Mouse (Mus musculus) heart, embryonic 11.5 days (tissue): ENCODE measurements around the gene Il1rapl1. TPM values are rescaled to one million over a fixed set of nuclear protein-coding genes. Genes with fewer than 3 reads are reported as not detected.

Experiments used
- ATAC-seq: fragments of 200-750 bp; cut with Nextera tagmentation; replicated peaks from 2 replicates; pipeline ENCODE4 v1.8.0; 2017; ENCODE audit warnings: moderate library complexity; ENCODE audit not compliant: insufficient number of reproducible peaks, low FRiP score, low TSS enrichment
- H3K27ac ChIP-seq: fragments of 300-500 bp; sonication (generic); 2 replicates; pipeline ENCODE4 v1.5.1; 2014; ENCODE audit warnings: mild to moderate bottlenecking, low read depth, low read length
- H3K27me3 ChIP-seq: fragments of 300-500 bp; sonication (generic); 2 replicates; pipeline ENCODE4 v1.6.1; 2014; ENCODE audit warnings: mild to moderate bottlenecking, low read length, mixed read lengths; ENCODE audit not compliant: control insufficient read depth, insufficient read depth
- H3K36me3 ChIP-seq: fragments of 300-500 bp; sonication (generic); 2 replicates; pipeline ENCODE4 v1.6.1; 2014; ENCODE audit warnings: mild to moderate bottlenecking, low read length, moderate library complexity, mixed read lengths; ENCODE audit not compliant: control insufficient read depth, insufficient read depth
- H3K4me1 ChIP-seq: fragments of 300-500 bp; sonication (generic); 2 replicates; pipeline ENCODE4 v1.6.1; 2014; ENCODE audit warnings: low read length; ENCODE audit not compliant: control insufficient read depth, insufficient read depth
- H3K4me2 ChIP-seq: fragments of 300-500 bp; sonication (generic); 2 replicates; pipeline ENCODE4 v1.6.1; 2014; ENCODE audit warnings: mild to moderate bottlenecking, moderate library complexity
- H3K4me3 ChIP-seq: fragments of 300-500 bp; sonication (generic); 2 replicates; pipeline ENCODE4 v1.5.1; 2014; ENCODE audit warnings: low read depth, low read length
- H3K9ac ChIP-seq: fragments of 300-500 bp; sonication (generic); 2 replicates; pipeline ENCODE4 v1.6.1; 2014; ENCODE audit warnings: mild to moderate bottlenecking, low read depth, low read length, moderate library complexity
- H3K9me3 ChIP-seq: fragments of 300-500 bp; sonication (generic); replicated peaks from 2 replicates; pipeline ENCODE4 v1.6.1; 2016; ENCODE audit warnings: low read length; ENCODE audit not compliant: control insufficient read depth
- WGBS: fragments of 180-500 bp; shearing (Covaris S2); extraction: QIAGEN DNeasy Blood & Tissue Kit; methylation state at CpG from one replicate; pipeline ENCODE4 v1.1.7; 2014; ENCODE audit not compliant: insufficient replicate concordance; 5-methylcytosine and 5-hydroxymethylcytosine counted together
- polyA plus RNA-seq: library from polyadenylated mRNA; unstranded; fragments of >200 nt; fragmentation: Nextera tagmentation; extraction: Ambion mirVana; gene quantifications from 2 replicates; pipeline ENCODE4 v1.2.1, GENCODE M21; 2014

Il1rapl1 gene
- polyA plus RNA-seq, result 0.04 and 0.19 TPM in 2 replicates

GRCm38 (mm10) chrX:88115609-88116073, at the start of gene Il1rapl1:
Gene Il1rapl1 (minus strand): TSS chrX:88115645.
- Histone ChIP-seq H3K4me3 (peak within 1 kb of the TSS; percentile 39), H3K36me3 (no peaks in the 10 kb centered on the region), H3K4me2 (peak within 1 kb of the TSS; percentile 67), H3K27me3 (no peaks in the 10 kb centered on the region), H3K9ac (no peak within 1 kb of the TSS), H3K27ac (no peak within 1 kb of the TSS), H3K4me1 (no peaks in the 10 kb centered on the region), H3K9me3 (no peaks in the 10 kb centered on the region)
- WGBS, result 22% methylated on average over 12 of the region's 12 CpGs
- no peak for ATAC-seq

GRCm38 (mm10) chrX:88158037-88158436, 42.6 kb upstream of the Il1rapl1 start:
- no peak overlapping the region for H3K27ac ChIP-seq
- no peak for ATAC-seq
- H3K9ac ChIP-seq, result no peak overlapping the region
- H3K36me3 ChIP-seq, result no peaks in the 10 kb centered on the region
- no peaks in the 10 kb centered on the region for H3K4me1 ChIP-seq
- H3K4me2 ChIP-seq, result no peak overlapping the region
- 48% methylated on average over 2 of the region's 2 CpGs for WGBS
- no peaks in the 10 kb centered on the region for H3K9me3 ChIP-seq
- no peak overlapping the region for H3K4me3 ChIP-seq
- no peaks in the 10 kb centered on the region for H3K27me3 ChIP-seq

- H3K27me3 ChIP-seq, result no peaks in the 10 kb centered on the region
Observed at GRCm38 (mm10) chrX:88125612-88126011, 10.2 kb upstream of the Il1rapl1 start.

GRCm38 (mm10) chrX:88120070-88120469, 4.6 kb upstream of the Il1rapl1 start:
- WGBS, result 72% methylated on average over 3 of the region's 3 CpGs
- no peak overlapping the region for H3K4me3 ChIP-seq
- H3K9ac ChIP-seq, result no peak overlapping the region
- no peaks in the 10 kb centered on the region for H3K36me3 ChIP-seq
- H3K27ac ChIP-seq, result no peak overlapping the region
- H3K27me3 ChIP-seq, result no peaks in the 10 kb centered on the region
- H3K4me1 ChIP-seq, result no peaks in the 10 kb centered on the region
- ATAC-seq, result no peak
- H3K4me2 ChIP-seq, result no peak overlapping the region
- H3K9me3 ChIP-seq, result no peaks in the 10 kb centered on the region

More at GRCm38 (mm10) chrX:88125612-88126011, 10.2 kb upstream of the Il1rapl1 start:
- Histone ChIP-seq H3K27ac (no peak overlapping the region), H3K9ac (no peak overlapping the region), H3K4me2 (no peak overlapping the region), H3K4me1 (no peaks in the 10 kb centered on the region), H3K36me3 (no peaks in the 10 kb centered on the region), H3K9me3 (no peaks in the 10 kb centered on the region), H3K4me3 (no peak overlapping the region)
- ATAC-seq, result no peak
- 42% methylated on average over 3 of the region's 3 CpGs for WGBS

- Histone ChIP-seq H3K27me3 (no peaks in the 10 kb centered on the region), H3K27ac (no peak overlapping the region), H3K36me3 (no peaks in the 10 kb centered on the region), H3K4me1 (no peaks in the 10 kb centered on the region), H3K4me3 (no peak overlapping the region), H3K9ac (no peak overlapping the region), H3K9me3 (no peaks in the 10 kb centered on the region), H3K4me2 (no peak overlapping the region)
- 39% methylated on average over 3 of the region's 3 CpGs for WGBS
- ATAC-seq, result no peak
Observed at GRCm38 (mm10) chrX:88117858-88118257, 2.4 kb upstream of the Il1rapl1 start.

- Histone ChIP-seq H3K4me1 (no peaks in the 10 kb centered on the region), H3K9me3 (no peaks in the 10 kb centered on the region), H3K27me3 (no peaks in the 10 kb centered on the region), H3K36me3 (no peaks in the 10 kb centered on the region), H3K4me3 (peak overlapping the region; percentile 39), H3K4me2 (peak overlapping the region; percentile 67), H3K9ac (no peak overlapping the region), H3K27ac (no peak overlapping the region)
- no peak for ATAC-seq
- 6% methylated on average over 3 of the region's 3 CpGs for WGBS
Observed at GRCm38 (mm10) chrX:88116326-88116725, 881 bp upstream of the Il1rapl1 start.

GRCm38 (mm10) chrX:88113561-88113960, 1.9 kb downstream of the Il1rapl1 start:
- no peaks in the 10 kb centered on the region for H3K9me3 ChIP-seq
- H3K4me2 ChIP-seq, result no peak overlapping the region
- no peaks in the 10 kb centered on the region for H3K36me3 ChIP-seq
- H3K4me3 ChIP-seq, result no peak overlapping the region
- WGBS, result 48% methylated on average over 6 of the region's 6 CpGs
- no peaks in the 10 kb centered on the region for H3K27me3 ChIP-seq
- no peaks in the 10 kb centered on the region for H3K4me1 ChIP-seq
- H3K9ac ChIP-seq, result no peak overlapping the region
- ATAC-seq, result no peak
- H3K27ac ChIP-seq, result no peak overlapping the region

- Histone ChIP-seq H3K4me1 (no peaks in the 10 kb centered on the region), H3K9me3 (no peaks in the 10 kb centered on the region), H3K27me3 (no peaks in the 10 kb centered on the region), H3K36me3 (no peaks in the 10 kb centered on the region), H3K27ac (no peak overlapping the region), H3K4me2 (no peak overlapping the region), H3K9ac (no peak overlapping the region), H3K4me3 (no peak overlapping the region)
- WGBS, result 37% methylated on average over 2 of the region's 2 CpGs
- no peak for ATAC-seq
Observed at GRCm38 (mm10) chrX:88112254-88112653, 3.2 kb downstream of the Il1rapl1 start.

GRCm38 (mm10) chrX:88109733-88110132, 5.7 kb downstream of the Il1rapl1 start:
- Histone ChIP-seq H3K27me3 (no peaks in the 10 kb centered on the region), H3K4me2 (no peak overlapping the region), H3K9me3 (no peaks in the 10 kb centered on the region), H3K27ac (no peak overlapping the region), H3K4me3 (no peak overlapping the region), H3K36me3 (no peaks in the 10 kb centered on the region), H3K9ac (no peak overlapping the region), H3K4me1 (no peaks in the 10 kb centered on the region)
- WGBS, result 82% methylated on average over 2 of the region's 2 CpGs
- no peak for ATAC-seq
